Mouse (Mus musculus) neural tube, embryonic 11.5 days (tissue): ENCODE measurements around the gene Errfi1. TPM values are rescaled to one million over a fixed set of nuclear protein-coding genes. Genes with fewer than 3 reads are reported as not detected.
A peak's percentile ranks its signal among the peaks of the same experiment; 100 is the strongest.

Experiments used
- ATAC-seq: fragments of 200-750 bp; cut with Nextera tagmentation; 2 replicates; pipeline ENCODE4 v1.8.0; 2017; ENCODE audit warnings: moderate number of reproducible peaks, mild to moderate bottlenecking, moderate TSS enrichment, moderate library complexity; ENCODE audit not compliant: insufficient read depth, low FRiP score, low TSS enrichment
- DNase-seq: peaks from one replicate; pipeline ENCODE4 v3.0.0-alpha.2; 2015; ENCODE audit warnings: low spot score
- H3K27ac ChIP-seq: fragments of 300-500 bp; sonication (generic); 2 replicates; pipeline ENCODE4 v1.5.1; 2014; ENCODE audit warnings: low read depth, mild to moderate bottlenecking, low read length
- H3K27me3 ChIP-seq: fragments of 300-500 bp; sonication (generic); 2 replicates; pipeline ENCODE4 v1.6.1; 2014; ENCODE audit warnings: mild to moderate bottlenecking, low read length, mixed read lengths; ENCODE audit not compliant: control insufficient read depth, insufficient read depth
- H3K36me3 ChIP-seq: fragments of 300-500 bp; sonication (generic); 2 replicates; pipeline ENCODE4 v1.6.1; 2014; ENCODE audit warnings: mild to moderate bottlenecking, low read length, moderate library complexity, mixed read lengths; ENCODE audit not compliant: control insufficient read depth, insufficient read depth
- H3K4me1 ChIP-seq: fragments of 300-500 bp; sonication (generic); 2 replicates; pipeline ENCODE4 v1.6.1; 2014; ENCODE audit warnings: low read length, mixed read lengths; ENCODE audit not compliant: control insufficient read depth, insufficient read depth
- H3K4me2 ChIP-seq: fragments of 300-500 bp; sonication (generic); 2 replicates; pipeline ENCODE4 v1.6.1; 2014; ENCODE audit warnings: low read depth, mild to moderate bottlenecking, moderate library complexity
- H3K4me3 ChIP-seq: fragments of 300-500 bp; sonication (generic); 2 replicates; pipeline ENCODE4 v1.5.1; 2014; ENCODE audit warnings: low read depth, low read length
- H3K9ac ChIP-seq: fragments of 300-500 bp; sonication (generic); 2 replicates; pipeline ENCODE4 v1.6.1; 2014; ENCODE audit warnings: mild to moderate bottlenecking, low read length
- H3K9me3 ChIP-seq: fragments of 300-500 bp; sonication (generic); 2 replicates; pipeline ENCODE4 v1.6.1; 2016; ENCODE audit warnings: low read length; ENCODE audit not compliant: control insufficient read depth
- WGBS: fragments of 180-500 bp; shearing (Covaris S2); extraction: QIAGEN DNeasy Blood & Tissue Kit; methylation state at CpG from one replicate; pipeline ENCODE4 v1.1.7; 2014; 5-methylcytosine and 5-hydroxymethylcytosine counted together
- polyA plus RNA-seq: library from polyadenylated mRNA; unstranded; fragments of >200 nt; fragmentation: Nextera tagmentation; extraction: Ambion mirVana; gene quantifications from 2 replicates; pipeline ENCODE4 v1.2.1, GENCODE M21; 2014

Gene Errfi1
- polyA plus RNA-seq, 1 experiment from 2014 or later, result 63.7 TPM

- 0 out of 2 replicates have a peak, but pooled peaks cover 6% of the 10 kb centered on the region for H3K4me1 ChIP-seq
- H3K9ac ChIP-seq, result peak overlapping the region; percentile 89
- H3K36me3 ChIP-seq, result peaks cover 5% of the 10 kb centered on the region; the same call in 1 of the 2 replicates
- peak overlapping the region; percentile 79 for H3K4me2 ChIP-seq
- DNase-seq, result peak; percentile 100
- peak; percentile 71 for ATAC-seq
- H3K9me3 ChIP-seq, result no peaks in the 10 kb centered on the region
- WGBS, result under 1% methylated on average over 53 of the region's 56 CpGs
- peak overlapping the region; percentile 89 for H3K4me3 ChIP-seq
- H3K27ac ChIP-seq, result peak overlapping the region; percentile 79
- H3K27me3 ChIP-seq, result no peaks in the 10 kb centered on the region
These were observed 55.9 kb downstream of the Errfi1 start for GRCm38 (mm10) chr4:150909451-150910156.

- Histone ChIP-seq H3K9me3 (no peaks in the 10 kb centered on the region), H3K36me3 (peaks cover 3% of the 10 kb centered on the region; the same call in 1 of the 2 replicates), H3K4me1 (peaks cover 11% of the 10 kb centered on the region; the same call in 1 of the 2 replicates), H3K27ac (no peak overlapping the region; the same call in 1 of the 2 replicates), H3K4me3 (peak overlapping the region; percentile 89; the same call in 1 of the 2 replicates), H3K27me3 (no peaks in the 10 kb centered on the region), H3K4me2 (peak overlapping the region; percentile 79; the same call in 1 of the 2 replicates), H3K9ac (no peak overlapping the region)
- peak; percentile 13; the same call in 1 of the 2 replicates for ATAC-seq
- no peak for DNase-seq
- WGBS, result 87% methylated on average over 19 of the region's 19 CpGs
These were observed 56.6 kb downstream of the Errfi1 start for GRCm38 (mm10) chr4:150910164-150910951.

GRCm38 (mm10) chr4:150913743-150914142 is 60.0 kb downstream of the Errfi1 start:
- H3K27me3 ChIP-seq, result no peaks in the 10 kb centered on the region
- H3K36me3 ChIP-seq, result no peaks in the 10 kb centered on the region
- H3K9me3 ChIP-seq, result no peaks in the 10 kb centered on the region
- peak overlapping the region; percentile 82 for H3K9ac ChIP-seq
- ATAC-seq, result no peak
- WGBS, result 22% methylated on average over 12 of the region's 12 CpGs
- H3K4me1 ChIP-seq, result peaks cover 11% of the 10 kb centered on the region; the same call in 1 of the 2 replicates
- H3K4me2 ChIP-seq, result peak overlapping the region; percentile 55
- peak overlapping the region; percentile 78 for H3K27ac ChIP-seq
- no peak for DNase-seq
- H3K4me3 ChIP-seq, result peak overlapping the region; percentile 64

- ATAC-seq, result peak; percentile 84
These were observed 60.6 kb downstream of the Errfi1 start, which contains the start of the genes Park7 and Tnfrsf9 for GRCm38 (mm10) chr4:150914290-150914733. TSS of gene Park7 (minus strand) at chr4:150914437. TSS of gene Tnfrsf9 (plus strand) at chr4:150914562.

GRCm38 (mm10) chr4:150915181-150915906 is 61.6 kb downstream of the Errfi1 start:
- peak overlapping the region; percentile 55 for H3K4me2 ChIP-seq
- 64% methylated on average over 10 of the region's 10 CpGs for WGBS
- ATAC-seq (no peak), DNase-seq (no peak)
- H3K4me1 ChIP-seq, result peaks cover 11% of the 10 kb centered on the region; the same call in 1 of the 2 replicates
- H3K27me3 ChIP-seq, result no peaks in the 10 kb centered on the region
- H3K27ac ChIP-seq, result peak overlapping the region; percentile 29; the same call in 1 of the 2 replicates
- peak overlapping the region; percentile 64 for H3K4me3 ChIP-seq
- no peaks in the 10 kb centered on the region for H3K36me3 ChIP-seq
- H3K9ac ChIP-seq, result peak overlapping the region; percentile 82
- H3K9me3 ChIP-seq, result no peaks in the 10 kb centered on the region

More at GRCm38 (mm10) chr4:150914290-150914733, 60.6 kb downstream of the Errfi1 start, which contains the start of the genes Park7 and Tnfrsf9:
- Histone ChIP-seq H3K27me3 (no peaks in the 10 kb centered on the region), H3K4me1 (peaks cover 11% of the 10 kb centered on the region; the same call in 1 of the 2 replicates), H3K27ac (peak within 1 kb of the TSS; percentile 78), H3K36me3 (no peaks in the 10 kb centered on the region), H3K4me3 (peak within 1 kb of the TSS; percentile 64), H3K9ac (peak within 1 kb of the TSS; percentile 82), H3K9me3 (no peaks in the 10 kb centered on the region), H3K4me2 (peak within 1 kb of the TSS; percentile 55)
- peak; percentile 97 for DNase-seq
- under 1% methylated on average over 48 of the region's 48 CpGs for WGBS

- Histone ChIP-seq H3K4me1 (peaks cover 11% of the 10 kb centered on the region; the same call in 1 of the 2 replicates), H3K27me3 (no peaks in the 10 kb centered on the region), H3K9ac (no peak overlapping the region), H3K4me3 (no peak overlapping the region), H3K9me3 (no peaks in the 10 kb centered on the region), H3K36me3 (no peaks in the 10 kb centered on the region), H3K4me2 (no peak overlapping the region), H3K27ac (no peak overlapping the region)
- no peak for ATAC-seq
- no peak for DNase-seq
- WGBS, result 76% methylated on average over 8 of the region's 8 CpGs
These were observed 63.8 kb downstream of the Errfi1 start for GRCm38 (mm10) chr4:150917336-150918027.
